Mouse (Mus musculus): Measurements from ENCODE around the gene Slc22a22.

DNA sequence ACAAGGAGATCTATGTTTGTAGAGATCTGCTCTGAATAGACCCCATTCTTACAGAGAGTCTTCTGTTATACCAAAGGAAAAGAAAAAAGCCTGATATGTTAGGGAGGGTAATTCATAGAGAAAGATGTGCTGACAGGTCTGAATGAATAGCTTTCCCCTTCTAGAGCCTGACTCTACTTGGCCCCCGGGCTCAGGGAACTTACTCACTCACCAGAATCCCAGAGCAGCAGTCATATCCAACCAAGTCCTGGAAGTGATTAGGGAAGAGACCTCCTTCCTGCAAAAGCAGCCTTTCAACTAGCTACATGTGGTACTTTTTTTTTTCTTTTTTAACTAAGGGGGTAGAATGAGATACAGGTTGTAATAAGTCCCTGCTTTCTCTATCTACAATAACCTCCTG is 111.0 kb downstream of the Slc22a22 start:
- TF ChIP-seq MAX (IDR thresholded peaks at IDR 0.05; ENCODE audit: low read depth) (no peak), POLR2A (IDR thresholded peaks at IDR 0.05; ENCODE audit: insufficient read length, low read depth) (no peak)
